Mouse (Mus musculus) gastrocnemius, postnatal 4 days (tissue): ENCODE measurements around the gene Fam234b. TPM values are rescaled to one million over a fixed set of nuclear protein-coding genes. Genes with fewer than 3 reads are reported as not detected.

ENCODE experiments used
- DNase-seq, 2 experiments: peaks; one replicate each; pipeline ENCODE4 v3.0.0; 2021 to 2022; ENCODE audit warnings: low spot score in 2 of 2, mixed read lengths in 2 of 2
- total RNA-seq, 2 experiments: library from RNA; stranded (reverse); gene quantifications; 2 replicates each; pipeline ENCODE4 v1.2.3; 2021

Gene Fam234b
- total RNA-seq, 2 experiments from 2014 or later: 6.0 to 6.5 TPM

DNA sequence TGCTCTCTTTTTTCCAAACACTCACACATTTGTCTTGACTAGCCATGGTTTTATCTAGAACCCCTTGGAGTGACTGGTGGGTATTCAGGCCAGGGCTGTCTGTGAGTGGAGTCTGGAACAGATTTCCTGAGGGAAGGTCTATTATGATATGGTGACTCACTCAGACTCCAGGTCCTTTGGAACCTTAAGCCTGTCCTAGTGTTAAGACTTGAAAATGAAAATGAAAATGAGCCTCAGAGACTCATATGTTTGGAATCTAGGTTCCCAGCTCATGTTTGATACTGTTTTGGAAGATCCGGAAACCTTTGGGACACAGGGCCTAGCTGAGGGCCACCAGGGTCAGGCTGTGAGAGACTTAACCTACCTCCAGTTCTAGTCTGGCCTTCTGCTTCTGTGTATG lies 68.3 kb downstream of the Fam234b start:
- DNase-seq: no peak

DNA sequence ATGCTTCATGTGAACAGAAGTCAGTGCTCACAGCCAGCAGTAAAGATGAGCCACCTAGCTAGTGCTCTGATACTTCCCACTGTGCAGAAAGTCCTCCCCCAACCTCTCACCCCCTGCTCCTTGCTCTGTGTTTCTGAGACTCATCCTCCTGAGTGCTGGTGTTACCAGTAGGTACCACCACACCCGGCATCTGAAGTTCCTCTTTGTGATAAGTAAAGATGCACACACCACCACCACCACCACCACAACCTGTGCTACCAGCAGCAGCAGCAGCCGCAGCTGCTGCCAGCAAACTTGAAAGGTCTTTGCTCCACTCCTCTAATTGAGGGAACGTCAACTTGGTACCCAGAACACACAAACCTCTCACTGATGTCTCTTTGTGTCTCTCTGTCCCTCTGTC lies 69.4 kb downstream of the Fam234b start:
- no peak for DNase-seq

DNA sequence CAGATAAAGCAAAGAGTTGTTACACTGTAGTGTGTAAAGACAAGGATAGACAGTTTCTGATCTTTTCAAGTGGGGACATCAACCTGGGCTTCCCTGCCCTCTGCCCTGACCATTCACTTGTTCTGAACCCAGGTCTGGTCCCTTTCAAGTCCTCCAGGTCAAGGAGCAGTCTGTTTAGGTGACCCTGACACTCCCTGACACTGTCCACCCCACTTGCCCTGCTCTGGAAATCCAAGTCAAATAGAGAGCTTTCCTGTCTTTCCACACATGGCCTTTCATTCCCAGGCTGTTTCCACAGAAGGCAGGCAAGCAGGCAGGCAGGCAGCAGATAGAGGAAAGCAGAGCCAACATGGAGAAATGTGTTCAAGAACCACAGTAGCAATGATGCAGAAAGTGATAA lies 70.6 kb downstream of the Fam234b start:
- no peak for DNase-seq

DNA sequence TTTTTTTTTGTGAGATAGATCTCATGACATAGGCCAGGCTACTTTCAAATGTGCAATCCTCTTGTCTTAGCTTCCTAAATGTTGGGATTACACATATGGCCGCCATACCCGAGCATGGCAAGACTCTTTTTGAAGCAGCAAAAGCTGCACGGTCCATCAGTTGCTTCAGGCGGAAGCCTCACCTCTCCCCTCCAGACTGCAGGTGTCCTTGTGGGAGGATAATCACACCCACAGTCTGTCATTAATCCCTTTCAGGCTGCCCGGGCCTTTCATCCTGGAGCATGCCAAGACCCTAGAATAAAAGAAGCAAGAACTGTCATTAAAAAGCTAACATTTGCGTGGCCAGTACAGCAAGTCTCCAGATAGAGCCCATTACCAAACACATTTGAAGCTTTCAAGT lies 71.8 kb downstream of the Fam234b start:
- no peak for DNase-seq

DNA sequence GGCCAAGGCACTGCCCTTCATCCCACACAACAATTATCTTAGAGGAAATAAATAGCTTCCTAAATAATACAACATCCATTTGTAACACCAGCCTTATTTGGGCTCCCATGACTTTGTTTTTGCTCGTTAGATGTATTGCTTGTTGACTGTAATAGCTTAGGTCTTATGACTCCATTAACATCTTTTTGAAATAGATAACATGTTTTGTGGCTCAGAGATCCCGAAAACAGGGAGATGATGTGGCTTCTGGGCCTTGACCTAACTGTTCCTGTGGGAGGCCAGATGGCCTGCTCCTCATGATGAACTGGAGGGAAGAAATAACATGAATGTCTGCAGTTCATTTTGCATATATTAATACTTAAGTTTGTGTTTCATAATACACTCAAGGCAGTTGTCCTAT lies 74.0 kb downstream of the Fam234b start:
- no peak for DNase-seq

DNA sequence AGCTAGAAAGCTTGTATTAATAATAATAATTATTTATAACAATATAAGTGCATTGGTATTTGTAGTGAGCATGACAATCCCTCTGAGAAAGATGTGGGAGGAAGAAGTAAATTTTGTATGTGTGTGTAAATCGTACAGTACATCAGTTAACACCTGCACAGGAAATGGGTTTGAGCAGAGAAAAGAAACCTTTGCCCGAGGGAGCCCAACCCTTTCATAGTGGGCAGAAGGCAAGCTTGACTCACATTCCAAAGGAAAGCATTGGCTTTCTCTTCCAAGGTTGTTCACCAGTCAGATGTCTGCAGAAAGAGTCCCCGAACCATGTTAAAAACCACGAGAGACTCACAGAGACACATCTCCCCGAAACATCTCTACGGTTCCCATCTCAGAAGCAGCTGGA lies 75.3 kb downstream of the Fam234b start:
- DNase-seq: no peak

DNA sequence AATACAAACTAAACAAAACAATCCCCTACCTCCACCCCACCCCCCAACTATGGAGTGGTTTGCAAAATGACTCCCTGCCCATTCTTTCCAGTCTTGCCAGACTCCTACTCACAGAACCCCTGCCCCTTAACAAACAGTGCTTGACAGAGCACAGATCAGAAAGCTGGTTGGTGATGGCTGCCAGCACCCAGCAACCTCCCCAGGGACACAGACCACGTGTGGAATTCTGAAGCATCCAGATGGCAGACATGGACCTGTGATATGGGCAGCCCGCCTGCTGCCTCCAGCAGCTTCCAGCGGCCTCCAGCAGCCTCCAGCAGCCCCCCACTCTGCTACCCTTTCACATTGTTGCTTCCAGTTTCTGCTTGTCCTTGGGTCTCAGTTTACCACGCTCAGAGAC lies 77.5 kb downstream of the Fam234b start:
- no peak for DNase-seq

DNA sequence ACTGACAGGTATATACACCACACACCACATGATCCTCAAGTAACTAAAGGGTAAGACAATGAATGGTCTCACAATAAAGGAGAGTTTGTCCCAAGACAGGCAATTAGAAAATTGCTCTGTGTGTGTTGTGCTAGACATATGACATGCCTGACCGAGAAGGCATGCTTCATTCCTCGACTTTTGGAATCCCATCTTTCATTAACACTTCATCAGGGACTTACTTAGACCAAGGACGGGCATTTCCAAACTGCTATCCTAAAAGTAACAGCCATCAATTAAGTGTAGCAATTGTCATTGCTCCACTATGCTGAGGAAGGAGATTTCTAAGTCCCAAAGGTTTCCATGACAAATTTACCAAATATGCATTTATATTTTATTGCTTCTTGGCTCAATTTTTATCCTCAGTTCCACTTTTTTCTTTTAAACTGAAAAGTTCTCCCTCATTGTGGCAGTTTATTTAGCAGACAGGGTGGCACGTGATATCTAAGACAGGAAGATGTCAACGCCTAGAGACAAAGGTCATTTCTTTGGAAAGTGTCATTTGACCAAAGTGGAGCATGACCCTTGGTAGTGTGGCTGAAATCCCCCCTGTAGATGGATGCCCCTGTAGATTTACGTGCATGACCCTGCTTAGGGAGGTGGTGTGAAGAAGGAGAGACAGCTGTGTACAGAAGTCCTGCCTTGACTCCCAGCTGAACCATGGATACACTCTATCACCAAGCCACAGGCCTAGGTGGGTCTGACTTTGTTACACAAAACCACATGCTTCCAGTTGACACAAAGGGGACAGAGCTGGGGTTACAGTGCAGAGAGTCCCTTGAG lies 78.9 kb downstream of the Fam234b start:
- no peak for DNase-seq

DNA sequence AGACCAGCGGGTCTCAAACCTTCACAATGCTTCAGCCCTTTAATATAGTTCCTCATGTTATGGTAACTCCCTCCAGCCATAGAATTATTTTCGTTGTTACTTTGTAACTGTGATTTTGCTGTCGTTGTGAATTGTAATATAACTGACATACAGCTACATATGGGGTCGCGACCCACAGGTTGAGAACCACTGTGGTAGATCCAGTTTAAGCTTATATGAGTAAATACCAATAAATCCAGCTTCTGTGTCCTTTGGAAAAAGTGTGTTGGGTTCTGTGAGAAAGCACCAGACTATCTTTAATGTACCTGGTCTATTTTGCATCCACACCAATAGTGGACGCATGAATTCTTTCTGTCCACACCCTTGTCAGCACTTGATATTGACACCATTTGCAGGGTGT lies 80.5 kb downstream of the Fam234b start:
- DNase-seq: no peak

DNA sequence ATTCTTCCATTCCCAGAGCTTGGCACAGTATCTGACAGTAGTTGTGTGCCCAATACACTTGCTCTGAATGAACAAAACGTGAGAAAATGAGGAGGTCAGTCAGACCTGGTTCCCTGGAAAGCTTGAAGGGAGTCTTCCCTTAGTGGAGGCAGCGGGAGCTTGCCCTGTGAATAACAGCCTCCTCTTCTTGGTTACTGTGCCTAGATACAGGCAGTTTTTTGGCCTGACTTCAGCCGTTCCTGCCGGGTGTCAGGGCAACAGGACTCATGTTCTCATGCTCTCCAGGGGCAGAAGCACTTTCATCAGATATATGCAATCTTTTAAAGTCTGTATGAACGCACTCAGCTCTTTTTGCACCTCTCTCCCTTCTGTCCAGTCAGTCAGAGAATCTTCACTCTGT lies 81.5 kb downstream of the Fam234b start:
- DNase-seq: no peak

DNA sequence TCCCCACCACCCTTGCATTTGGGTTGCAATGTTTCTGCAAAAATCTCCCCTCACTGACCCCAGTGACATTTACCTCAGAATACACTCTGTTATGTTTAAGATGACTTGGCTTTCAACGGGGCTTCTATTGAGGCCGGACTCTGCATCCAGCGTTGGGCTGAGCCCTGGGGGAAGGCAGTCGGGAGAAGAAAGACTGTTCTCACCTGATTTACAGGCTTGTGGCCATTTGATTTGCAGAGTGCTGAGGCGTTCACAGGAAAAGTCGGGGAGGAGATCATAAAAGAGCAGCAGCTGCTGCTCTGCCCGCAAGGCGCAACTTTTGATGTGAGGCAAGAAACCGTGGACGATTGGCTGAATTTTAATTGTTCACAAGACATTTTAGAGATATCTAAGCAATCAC lies 82.1 kb downstream of the Fam234b start:
- no peak for DNase-seq

DNA sequence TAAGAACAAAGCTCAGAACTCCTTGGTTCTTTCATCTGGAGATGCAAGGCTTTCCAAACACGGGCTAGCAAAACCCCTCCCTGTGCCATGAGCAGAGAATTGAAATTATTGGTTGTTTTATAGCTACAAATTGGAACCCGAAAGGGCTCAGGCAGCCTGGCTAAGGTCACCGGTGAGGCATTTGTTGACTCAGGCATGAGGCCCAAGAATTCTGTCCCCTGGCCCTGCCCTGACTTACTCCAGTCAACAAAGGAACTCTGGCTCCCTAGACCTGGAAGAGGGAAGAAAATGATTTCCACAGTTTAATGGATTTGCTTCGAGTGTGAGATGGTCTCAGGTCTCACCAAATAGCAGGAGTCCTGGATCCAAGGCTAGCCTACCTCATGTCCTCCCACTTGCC lies 94.6 kb downstream of the Fam234b start:
- DNase-seq: no peak

DNA sequence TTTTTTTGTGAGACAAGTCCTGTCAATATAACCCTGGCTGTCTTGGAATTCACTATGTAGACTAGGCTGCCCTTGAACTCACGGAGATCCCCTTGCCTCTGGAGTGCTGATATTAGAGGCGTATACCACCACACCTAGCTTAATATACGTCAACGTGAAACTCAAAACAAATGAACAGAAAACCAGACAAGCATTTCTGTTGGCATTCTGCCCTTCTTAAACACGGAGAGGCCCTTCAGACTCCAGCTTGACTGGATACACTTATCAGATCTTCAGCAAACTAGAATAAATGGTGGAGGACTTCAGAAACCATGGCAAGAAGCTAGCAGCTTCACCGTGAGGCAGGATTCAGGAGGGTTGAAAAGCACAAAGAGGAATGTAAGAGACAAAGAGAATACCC lies 96.4 kb downstream of the Fam234b start:
- no peak for DNase-seq

Other genes with a start within 250 kb of the Fam234b start
- gene Apold1, start 216.3 kb upstream of the Fam234b start, total RNA-seq: 1 to 10 TPM; 7.0 to 7.6 TPM
- gene Ddx47, start 186.4 kb upstream of the Fam234b start, total RNA-seq: 10 to 100 TPM; 42.1 to 53.6 TPM
- 1 to 10 TPM; 1.3 to 1.5 TPM for gene Gprc5a, start 132.3 kb upstream of the Fam234b start, total RNA-seq
- not detected for gene Gprc5d, start 79.7 kb upstream of the Fam234b start, total RNA-seq
- gene Hebp1, start within 50 bp of the Fam234b start, total RNA-seq: 10 to 100 TPM; 20.7 to 30.2 TPM
- gene Gsg1, start 56.4 kb downstream of the Fam234b start, total RNA-seq: 1 to 10 TPM in 1 of 2 experiments, under 1 TPM in 1; 0.78 to 1.1 TPM
- under 1 TPM in 1 of 2 experiments, not detected in 1; 0.49 TPM for gene Pbp2, start 112.4 kb downstream of the Fam234b start, total RNA-seq
- 100 to 1,000 TPM; 241 to 251 TPM for gene Emp1, start 164.6 kb downstream of the Fam234b start, total RNA-seq